9 mouse cellular contexts compared by ENCODE assay signal in genomic region chr5:113716581-113717388, GRCm38 (mm10). TPM values are rescaled to one million over a fixed set of nuclear protein-coding genes. Genes with fewer than 3 reads are reported as not detected.
DNase-seq lines count a peak whose midpoint lies in the region; ATAC-seq and TF ChIP-seq lines count a peak whose summit lies in the region.
"Had no signal": no experiment of that assay in that cellular context is flagged by ENCODE, and none has a peak within 500 bp of the region (broad histone marks: within the 10 kb centered on the region; RNA-seq: fewer than 3 reads in every experiment).

No protein-coding gene starts in this region.

- no peaks in the 10 kb centered on the region for H3K36me3 ChIP-seq in hindbrain, embryonic 11.5 days (ENCODE audit: control insufficient read depth, insufficient read depth, low read length)
- H3K36me3 ChIP-seq in lung, postnatal 0 days (ENCODE audit: insufficient read depth, low read length), result no peaks in the 10 kb centered on the region

- H3K27me3 ChIP-seq in hindbrain, embryonic 11.5 days (ENCODE audit: control insufficient read depth, insufficient read depth, low read length), result no peaks in the 10 kb centered on the region
- no peaks in the 10 kb centered on the region for H3K27me3 ChIP-seq in lung, postnatal 0 days (replicated peaks; ENCODE audit: insufficient read depth, low read length)

- peak overlapping the region; percentile 36 for H3K27ac ChIP-seq in hindbrain, embryonic 11.5 days (ENCODE audit: low read depth, low read length)
- no peak overlapping the region for H3K27ac ChIP-seq in lung, postnatal 0 days (ENCODE audit: low read length)

- H3K9ac ChIP-seq in hindbrain, embryonic 11.5 days (ENCODE audit: low read depth, low read length), result no peak overlapping the region
- H3K9ac ChIP-seq in lung, postnatal 0 days (replicated peaks; ENCODE audit: low read depth), result no peak overlapping the region

- no peak for TF ChIP-seq EP300 in lung, postnatal 0 days (IDR thresholded peaks at IDR 0.05)

- no peaks in the 10 kb centered on the region for H3K4me1 ChIP-seq in hindbrain, embryonic 11.5 days (replicated peaks; ENCODE audit: control insufficient read depth, insufficient read depth, low read length)
- H3K4me1 ChIP-seq in lung, postnatal 0 days (ENCODE audit: insufficient read depth, low read depth, low read length), result no peaks in the 10 kb centered on the region

- DNase-seq in adrenal gland, postnatal 14 days, result peak; percentile 56
- DNase-seq in adrenal gland, adult 18-20 months (ENCODE audit: low spot score in 2 of 2), result no peak
- peak; percentile 19 for DNase-seq in ovary, postnatal 36 days (ENCODE audit: low spot score)
- DNase-seq in ovary, postnatal 10 days (ENCODE audit: low spot score), result no peak
- peak; percentile 79 for DNase-seq in hindbrain, embryonic 11.5 days (ENCODE audit: low spot score)
- DNase-seq in lung, postnatal 0 days (ENCODE audit: low spot score), result peak; percentile 80
- DNase-seq in right cerebral cortex, postnatal 10 days (ENCODE audit: low spot score in 2 of 2), result peak; percentile 81 to 89

- no peak overlapping the region for H3K4me2 ChIP-seq in hindbrain, embryonic 11.5 days (replicated peaks; ENCODE audit: low read depth, low read length)
- H3K4me2 ChIP-seq in lung, postnatal 0 days (replicated peaks; ENCODE audit: low read depth, low read length), result no peak overlapping the region

- ATAC-seq in hindbrain, embryonic 11.5 days (ENCODE audit: low FRiP score), result peak; percentile 38; the same call in 1 of the 2 replicates
- ATAC-seq in lung, postnatal 0 days, result no peak; the same call in 1 of the 2 replicates
- ATAC-seq in inflammation-experienced regulatory T-cells, adult 6 months, result no peak

- TF ChIP-seq CTCF in lung, postnatal 0 days (IDR thresholded peaks at IDR 0.05), result no peak

- WGBS in hindbrain, embryonic 11.5 days, result 8% methylated on average over 12 of the region's 12 CpGs
- 13% methylated on average over 11 of the region's 12 CpGs for WGBS in lung, postnatal 0 days

- H3K9me3 ChIP-seq in hindbrain, embryonic 11.5 days (ENCODE audit: control insufficient read depth, low read length), result no peaks in the 10 kb centered on the region
- no peaks in the 10 kb centered on the region for H3K9me3 ChIP-seq in lung, postnatal 0 days (ENCODE audit: low read length)

- no peak overlapping the region for H3K4me3 ChIP-seq in hindbrain, embryonic 11.5 days (ENCODE audit: low read depth, low read length)
- no peak overlapping the region for H3K4me3 ChIP-seq in lung, postnatal 0 days (ENCODE audit: low read depth, low read length)

RNA-seq across cellular contexts. Expression of gene 1700069L16Rik, which starts 7.8 kb away (rescaled TPM):
- total RNA-seq in adrenal gland, postnatal 14 days (2021), result not detected in 2 replicates
- not detected for total RNA-seq in adrenal gland, adult 18-20 months (2021)
- not detected in 2 replicates for polyA plus RNA-seq in hindbrain, embryonic 11.5 days (2014; fragmentation: Nextera tagmentation; extraction: Ambion mirVana)
- polyA plus RNA-seq in lung, postnatal 0 days (2015; fragmentation: Nextera tagmentation; extraction: Ambion mirVana), result not detected in 2 replicates
- polyA plus RNA-seq in inflammation-experienced regulatory T-cells, adult 6 months (2017; shearing (Covaris generic)), result not detected
- polyA plus RNA-seq: C2C12 had no signal

RNA-seq across cellular contexts. Expression of gene Ficd, which starts 18.8 kb away (rescaled TPM):
- total RNA-seq in adrenal gland, postnatal 14 days (2021), result 8.2 and 10.4 TPM in 2 replicates
- 10 to 100 TPM; 10.3 to 10.8 TPM for total RNA-seq in adrenal gland, adult 18-20 months (2021)
- polyA plus RNA-seq in hindbrain, embryonic 11.5 days (2014; fragmentation: Nextera tagmentation; extraction: Ambion mirVana), result 3.3 and 3.8 TPM in 2 replicates
- polyA plus RNA-seq in lung, postnatal 0 days (2015; fragmentation: Nextera tagmentation; extraction: Ambion mirVana), result 6.7 and 6.8 TPM in 2 replicates
- 1 to 10 TPM; 4.4 to 4.9 (median 4.7) TPM for polyA plus RNA-seq in inflammation-experienced regulatory T-cells, adult 6 months (2017; shearing (Covaris generic))

RNA-seq across cellular contexts. Expression of gene Sart3, which starts 55.5 kb away (rescaled TPM):
- total RNA-seq in adrenal gland, postnatal 14 days (2021), result 33.8 and 38.4 TPM in 2 replicates
- total RNA-seq in adrenal gland, adult 18-20 months (2021), result 10 to 100 TPM; 28.4 to 33.7 TPM
- polyA plus RNA-seq in hindbrain, embryonic 11.5 days (2014; fragmentation: Nextera tagmentation; extraction: Ambion mirVana), result 45.1 and 51.1 TPM in 2 replicates
- 12.8 and 16.9 TPM in 2 replicates for polyA plus RNA-seq in lung, postnatal 0 days (2015; fragmentation: Nextera tagmentation; extraction: Ambion mirVana)
- polyA plus RNA-seq in inflammation-experienced regulatory T-cells, adult 6 months (2017; shearing (Covaris generic)), result 10 to 100 TPM; 12.7 to 15.3 (median 13.0) TPM

RNA-seq across cellular contexts. Expression of gene Iscu, which starts 55.8 kb away (rescaled TPM):
- total RNA-seq in adrenal gland, postnatal 14 days (2021), result 429 and 451 TPM in 2 replicates
- total RNA-seq in adrenal gland, adult 18-20 months (2021), result 1,000 to 10,000 TPM in 1 of 2 experiments, 100 to 1,000 TPM in 1; 455 to 1,089 TPM
- 108 TPM in 2 replicates for polyA plus RNA-seq in hindbrain, embryonic 11.5 days (2014; fragmentation: Nextera tagmentation; extraction: Ambion mirVana)
- polyA plus RNA-seq in lung, postnatal 0 days (2015; fragmentation: Nextera tagmentation; extraction: Ambion mirVana), result 197 and 225 TPM in 2 replicates
- 10 to 100 TPM in 2 of 3 experiments, 1 to 10 TPM in 1; 5.7 to 45.5 (median 16.1) TPM for polyA plus RNA-seq in inflammation-experienced regulatory T-cells, adult 6 months (2017; shearing (Covaris generic))

Comparison
In these comparisons a context has a peak if more than half of its experiments do, and no peak if none do; other contexts are left out.
1. DNase-seq: peak in adrenal gland, postnatal 14 days (single experiment), ovary, postnatal 36 days (single experiment), hindbrain, embryonic 11.5 days (single experiment), lung, postnatal 0 days (single experiment) and right cerebral cortex, postnatal 10 days (2 of 2); none in adrenal gland, adult 18-20 months (0 of 2) and ovary, postnatal 10 days (single experiment).